In the genomic region with DNA sequence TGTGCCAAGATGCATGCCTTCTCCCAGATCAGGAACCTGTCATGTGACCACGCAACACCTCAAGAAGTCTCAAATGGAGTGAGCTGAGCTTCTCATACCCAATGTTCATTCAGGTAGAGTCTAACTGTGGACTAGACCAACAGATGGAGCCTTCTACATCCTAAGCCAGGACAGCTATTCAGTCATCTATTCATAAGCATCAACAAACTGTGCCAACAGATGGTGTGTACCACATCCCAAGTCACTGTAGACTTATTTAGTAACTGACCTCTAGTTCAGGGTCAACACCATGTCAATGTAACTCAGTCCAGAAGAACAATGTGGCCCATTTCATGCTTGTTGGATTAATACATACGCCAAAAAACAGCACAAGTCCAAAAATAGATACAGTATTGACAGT, we compare ENCODE assay signal across 18 mouse cellular contexts.
DNase-seq lines count a peak whose midpoint lies in the region; TF ChIP-seq lines count a peak whose summit lies in the region.
"Had no signal": no experiment of that assay in that cellular context is flagged by ENCODE, and none has a peak within 500 bp of the region (broad histone marks: within the 10 kb centered on the region; RNA-seq: fewer than 3 reads in every experiment).

No protein-coding gene starts in this region.

- no peaks in the 10 kb centered on the region for H3K4me1 ChIP-seq in lung, adult 2 months (ENCODE audit: control insufficient read depth, insufficient read depth, low read length)

- WGBS in lung, adult 2 months, result 62% methylated on average over 2 of the region's 2 CpGs

- no peak for TF ChIP-seq POLR2A in lung, adult 2 months (IDR thresholded peaks at IDR 0.05; ENCODE audit: borderline replicate concordance, extremely low read depth, low read depth, low read length)

- H3K4me3 ChIP-seq in lung, adult 2 months (replicated peaks; ENCODE audit: extremely low read depth, low read depth, low read length), result no peak overlapping the region

- peak; percentile 50 to 56 for DNase-seq in cerebellum, postnatal 10 days
- DNase-seq in cerebellum, adult 11-12 months, result no peak
- DNase-seq in cerebellum, postnatal 14 days, result peak; percentile 17 to 37
- DNase-seq in cerebellum, postnatal 25 days, result no peak
- peak; percentile 10 for DNase-seq in lung, postnatal 36 days
- no peak for DNase-seq in lung, adult 2 months
- DNase-seq in brain, adult 2 months (ENCODE audit: low read depth, low spot score), result peak; percentile 20
- DNase-seq in adrenal gland, adult 8-10 months, result no peak
- DNase-seq: adrenal gland, adult 2 months; adrenal gland, postnatal 10 days; adrenal gland, postnatal 14 days; adrenal gland, postnatal 25 days; adrenal gland, postnatal 36 days; B cell, adult 2 months; cerebellum, adult 11 months; cerebellum, adult 18-20 months; cerebellum, adult 2 months; cerebellum, adult 8-10 months had no signal

- no peak for TF ChIP-seq CTCF in lung, adult 2 months (IDR thresholded peaks at IDR 0.05; ENCODE audit: insufficient read depth, low read length)

Comparison
In these comparisons a context has a peak if more than half of its experiments do, and no peak if none do; other contexts are left out.
1. DNase-seq: peak in cerebellum, postnatal 10 days (2 of 2), cerebellum, postnatal 14 days (2 of 2), lung, postnatal 36 days (single experiment) and brain, adult 2 months (single experiment); none in cerebellum, adult 11-12 months (single experiment), cerebellum, postnatal 25 days (0 of 2), lung, adult 2 months (single experiment) and adrenal gland, adult 8-10 months (single experiment).